Mouse (Mus musculus) midbrain, embryonic 13.5 days (tissue): Measurements from ENCODE around the gene Gm28044. TPM values are rescaled to one million over a fixed set of nuclear protein-coding genes. Genes with fewer than 3 reads are reported as not detected.
"Not testable (repeated sequence)": the region's sequence is repeated elsewhere in the genome, so short reads cannot be mapped to it uniquely, and the experiment has no call there.

ENCODE experiments used
- ATAC-seq: fragments of 200-750 bp; cut with Nextera tagmentation; 2 replicates; pipeline ENCODE4 v1.8.0; 2017; ENCODE audit warnings: mild to moderate bottlenecking, moderate TSS enrichment, moderate library complexity
- H3K27ac ChIP-seq: fragments of 300-500 bp; sonication (generic); 2 replicates; pipeline ENCODE4 v1.5.1; 2015; ENCODE audit warnings: inconsistent platforms, mild to moderate bottlenecking, moderate library complexity
- H3K27me3 ChIP-seq: fragments of 300-500 bp; sonication (generic); 2 replicates; pipeline ENCODE4 v1.6.1; 2015; ENCODE audit warnings: mild to moderate bottlenecking, inconsistent platforms
- H3K36me3 ChIP-seq: fragments of 300-500 bp; sonication (generic); 2 replicates; pipeline ENCODE4 v1.6.1; 2015; ENCODE audit warnings: mild to moderate bottlenecking, inconsistent platforms
- H3K4me1 ChIP-seq: fragments of 300-500 bp; sonication (generic); replicated peaks from 2 replicates; pipeline ENCODE4 v1.6.1; 2015; ENCODE audit warnings: inconsistent platforms
- H3K4me2 ChIP-seq: fragments of 300-500 bp; sonication (generic); replicated peaks from 2 replicates; pipeline ENCODE4 v1.6.1; 2015; ENCODE audit warnings: moderate library complexity, mild to moderate bottlenecking, inconsistent platforms
- H3K4me3 ChIP-seq: fragments of 300-500 bp; sonication (generic); replicated peaks from 2 replicates; pipeline ENCODE4 v1.5.1; 2015; ENCODE audit warnings: mild to moderate bottlenecking, inconsistent platforms
- H3K9ac ChIP-seq: fragments of 300-500 bp; sonication (generic); replicated peaks from 2 replicates; pipeline ENCODE4 v1.6.1; 2015; ENCODE audit warnings: mild to moderate bottlenecking, inconsistent platforms
- H3K9me3 ChIP-seq: fragments of 300-500 bp; sonication (generic); 2 replicates; pipeline ENCODE4 v1.6.1; 2016; ENCODE audit warnings: mild to moderate bottlenecking, inconsistent platforms
- WGBS: fragments of 180-500 bp; shearing (Covaris S2); methylation state at CpG from one replicate; pipeline ENCODE4 v1.1.7; 2015; 5-methylcytosine and 5-hydroxymethylcytosine counted together
- polyA plus RNA-seq: library from polyadenylated mRNA; unstranded; fragments of >200 nt; fragmentation: Nextera tagmentation; extraction: Ambion mirVana; gene quantifications from 2 replicates; pipeline ENCODE4 v1.2.1, GENCODE M21; 2015

The Gm28044 gene
- not detected in 2 replicates for polyA plus RNA-seq

- Histone ChIP-seq H3K9ac (peak within 1 kb of the TSS; percentile 64), H3K9me3 (no peaks in the 10 kb centered on the region), H3K4me2 (peak within 1 kb of the TSS; percentile 73), H3K36me3 (no peaks in the 10 kb centered on the region), H3K27me3 (no peaks in the 10 kb centered on the region), H3K4me3 (peak within 1 kb of the TSS; percentile 58), H3K4me1 (peaks cover 10% of the 10 kb centered on the region), H3K27ac (no peak within 1 kb of the TSS)
- WGBS: under 1% methylated on average over 15 of the region's 15 CpGs
- ATAC-seq: peak; percentile 98
Observed at GRCm38 (mm10) chr13:67360131-67360744, at the start of gene Gm28044, which contains the start of gene Zfp953. Gm28044 (minus strand) TSS chr13:67360536. Zfp953 (minus strand) TSS chr13:67360605.

- ATAC-seq: peak; percentile 97
- not testable (repeated sequence) for H3K36me3 ChIP-seq
Observed at GRCm38 (mm10) chr13:67399183-67399903, 39.0 kb upstream of the Gm28044 start, which contains the start of gene Zfp429. Zfp429 (minus strand) TSS chr13:67399819.

GRCm38 (mm10) chr13:67376255-67376654, 15.9 kb upstream of the Gm28044 start:
- H3K4me3 ChIP-seq, H3K4me1 ChIP-seq, H3K27me3 ChIP-seq, H3K9ac ChIP-seq, H3K36me3 ChIP-seq, ATAC-seq, H3K4me2 ChIP-seq, H3K9me3 ChIP-seq, H3K27ac ChIP-seq: not testable (repeated sequence)
- 60% methylated on average over 3 of the region's 3 CpGs for WGBS

More at GRCm38 (mm10) chr13:67399183-67399903, 39.0 kb upstream of the Gm28044 start, which contains the start of gene Zfp429:
- Histone ChIP-seq H3K9ac (peak within 1 kb of the TSS; percentile 67), H3K4me2 (peak within 1 kb of the TSS; percentile 64), H3K4me3 (peak within 1 kb of the TSS; percentile 62)
- not testable (repeated sequence) for H3K4me1 ChIP-seq, H3K9me3 ChIP-seq, H3K27me3 ChIP-seq, H3K27ac ChIP-seq
- WGBS: 4% methylated on average over 14 of the region's 16 CpGs

GRCm38 (mm10) chr13:67375050-67375911, 14.9 kb upstream of the Gm28044 start, which contains the start of the genes Gm28041 and Zfp456:
Gm28041 (minus strand) TSS chr13:67375733.
Zfp456 (minus strand) TSS chr13:67375810.
- not testable (repeated sequence) for H3K27ac ChIP-seq
- 0 out of 2 replicates have a peak within 1 kb of the TSS, but pooled peaks have one; percentile 2 for H3K9ac ChIP-seq

GRCm38 (mm10) chr13:67351854-67352253, 8.5 kb downstream of the Gm28044 start:
- Histone ChIP-seq H3K27ac (no peak overlapping the region), H3K9me3 (no peaks in the 10 kb centered on the region), H3K36me3 (no peaks in the 10 kb centered on the region), H3K4me1 (no peaks in the 10 kb centered on the region), H3K27me3 (no peaks in the 10 kb centered on the region), H3K9ac (no peak overlapping the region), H3K4me2 (no peak overlapping the region), H3K4me3 (no peak overlapping the region)
- ATAC-seq: no peak

More at GRCm38 (mm10) chr13:67375050-67375911, 14.9 kb upstream of the Gm28044 start, which contains the start of the genes Gm28041 and Zfp456:
- H3K9me3 ChIP-seq, H3K36me3 ChIP-seq, H3K27me3 ChIP-seq, H3K4me1 ChIP-seq: not testable (repeated sequence)
- peak; percentile 91 for ATAC-seq
- WGBS: 19% methylated on average over 15 of the region's 15 CpGs
- Histone ChIP-seq H3K4me2 (peak within 1 kb of the TSS; percentile 53), H3K4me3 (peak within 1 kb of the TSS; percentile 35)

GRCm38 (mm10) chr13:67343422-67343821, 16.9 kb downstream of the Gm28044 start:
- peaks cover 2% of the 10 kb centered on the region for H3K36me3 ChIP-seq
- H3K27ac ChIP-seq: no peak overlapping the region
- ATAC-seq: no peak
- no peaks in the 10 kb centered on the region for H3K9me3 ChIP-seq
- H3K4me1 ChIP-seq: no peaks in the 10 kb centered on the region
- H3K4me3 ChIP-seq: no peak overlapping the region
- no peaks in the 10 kb centered on the region for H3K27me3 ChIP-seq
- no peak overlapping the region for H3K4me2 ChIP-seq
- no peak overlapping the region for H3K9ac ChIP-seq
- WGBS: 91% methylated on average over 2 of the region's 2 CpGs

GRCm38 (mm10) chr13:67332877-67333276, 27.5 kb downstream of the Gm28044 start:
- WGBS: 73% methylated on average over 1 of the region's 1 CpGs
- peaks cover 10% of the 10 kb centered on the region for H3K4me1 ChIP-seq
- H3K27ac ChIP-seq: no peak overlapping the region
- H3K4me3 ChIP-seq: peak overlapping the region; percentile 51
- H3K4me2 ChIP-seq: peak overlapping the region; percentile 70
- H3K27me3 ChIP-seq: no peaks in the 10 kb centered on the region
- H3K9ac ChIP-seq: peak overlapping the region; percentile 56
- H3K36me3 ChIP-seq: no peaks in the 10 kb centered on the region
- no peaks in the 10 kb centered on the region for H3K9me3 ChIP-seq
- ATAC-seq: peak; percentile 57

GRCm38 (mm10) chr13:67332019-67332724, 28.2 kb downstream of the Gm28044 start, which contains the start of gene Zfp595:
Zfp595 (minus strand) TSS chr13:67332570.
- Histone ChIP-seq H3K27me3 (no peaks in the 10 kb centered on the region), H3K27ac (no peak within 1 kb of the TSS), H3K4me2 (peak within 1 kb of the TSS; percentile 70), H3K4me1 (peaks cover 10% of the 10 kb centered on the region), H3K36me3 (no peaks in the 10 kb centered on the region), H3K9me3 (no peaks in the 10 kb centered on the region), H3K4me3 (peak within 1 kb of the TSS; percentile 51), H3K9ac (peak within 1 kb of the TSS; percentile 63)
- peak; percentile 93 for ATAC-seq
- WGBS: 16% methylated on average over 17 of the region's 17 CpGs

- Histone ChIP-seq H3K4me1 (peaks cover 6% of the 10 kb centered on the region; the same call in 1 of the 2 replicates), H3K27me3 (no peaks in the 10 kb centered on the region), H3K27ac (peak overlapping the region; percentile 57; the same call in 1 of the 2 replicates), H3K4me2 (peak overlapping the region; percentile 85), H3K36me3 (no peaks in the 10 kb centered on the region), H3K9me3 (no peaks in the 10 kb centered on the region), H3K4me3 (peak overlapping the region; percentile 73), H3K9ac (peak overlapping the region; percentile 84)
- WGBS: 32% methylated on average over 5 of the region's 5 CpGs
- ATAC-seq: peak; percentile 78
Observed at GRCm38 (mm10) chr13:67306718-67307117, 53.6 kb downstream of the Gm28044 start.

- 14% methylated on average over 16 of the region's 16 CpGs for WGBS
- peak within 1 kb of the TSS; percentile 85 for H3K4me2 ChIP-seq
- peak within 1 kb of the TSS; percentile 57; the same call in 1 of the 2 replicates for H3K27ac ChIP-seq
- peak within 1 kb of the TSS; percentile 73 for H3K4me3 ChIP-seq
- no peaks in the 10 kb centered on the region for H3K9me3 ChIP-seq
- H3K9ac ChIP-seq: peak within 1 kb of the TSS; percentile 84
- H3K27me3 ChIP-seq: no peaks in the 10 kb centered on the region
- ATAC-seq: peak; percentile 100
- no peaks in the 10 kb centered on the region for H3K36me3 ChIP-seq
- H3K4me1 ChIP-seq: peaks cover 6% of the 10 kb centered on the region; the same call in 1 of the 2 replicates
Observed at GRCm38 (mm10) chr13:67305822-67306672, 54.3 kb downstream of the Gm28044 start, which contains the start of gene Zfp457. Zfp457 (minus strand) TSS chr13:67306485.
